Mouse (Mus musculus) adrenal gland, adult 2 months (tissue): ENCODE measurements around the gene Dda1. TPM values are rescaled to one million over a fixed set of nuclear protein-coding genes. Genes with fewer than 3 reads are reported as not detected.

ENCODE experiments used
- DNase-seq: peaks from one replicate; pipeline ENCODE4 v3.0.0; 2021
- polyA plus RNA-seq: library from polyadenylated mRNA; depleted of rRNA; stranded (reverse); fragments of >200 nt; gene quantifications from 2 replicates; pipeline ENCODE4 v1.2.3, GENCODE M21; 2012
- total RNA-seq, 2 experiments: library from RNA; stranded (reverse); gene quantifications; 2 replicates each; pipeline ENCODE4 v1.2.3; 2021

Gene Dda1
- total and polyA plus RNA-seq, 3 experiments: 54.7 to 149 (median 76.7) TPM

DNA sequence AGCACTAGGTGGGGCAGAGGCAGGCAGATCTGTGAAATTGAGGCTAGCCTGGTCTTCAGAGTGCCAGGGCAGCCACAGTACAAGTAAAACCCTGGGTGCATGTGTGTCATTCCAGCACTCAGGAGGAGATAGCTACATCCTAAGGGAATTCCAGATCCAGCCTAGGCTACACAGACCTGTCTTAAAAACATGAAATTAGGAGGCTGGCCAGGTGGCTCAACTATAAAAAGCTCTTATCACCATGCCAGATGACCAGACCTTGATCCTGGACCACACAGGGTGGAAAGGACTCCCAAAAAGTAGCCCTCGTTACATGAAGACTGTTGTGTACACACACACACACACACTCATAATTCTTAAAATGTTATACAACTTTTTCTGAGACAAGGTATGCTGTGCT is 998 bp upstream of the Dda1 start:
- DNase-seq: no peak

DNA sequence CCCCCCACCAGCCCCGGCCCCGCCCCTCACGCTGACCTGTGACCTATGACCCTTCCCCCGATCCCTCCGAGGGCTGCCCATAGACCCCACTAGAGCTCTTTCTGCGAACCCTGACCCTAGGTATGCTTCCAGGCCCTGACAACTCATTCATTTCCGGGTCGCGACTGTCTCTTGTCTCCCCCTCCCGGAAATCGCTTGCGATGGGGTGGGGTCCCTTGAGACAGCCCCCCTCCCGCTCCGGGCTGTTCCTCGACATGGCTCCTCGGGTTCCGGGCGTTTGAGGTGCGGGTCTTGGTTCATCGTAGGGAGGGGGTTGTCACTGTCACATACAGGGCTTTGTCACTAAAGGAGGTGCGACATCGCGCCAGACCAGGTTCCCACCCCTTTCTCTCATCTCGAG is 412 bp downstream of the Dda1 start:
- DNase-seq: no peak

DNA sequence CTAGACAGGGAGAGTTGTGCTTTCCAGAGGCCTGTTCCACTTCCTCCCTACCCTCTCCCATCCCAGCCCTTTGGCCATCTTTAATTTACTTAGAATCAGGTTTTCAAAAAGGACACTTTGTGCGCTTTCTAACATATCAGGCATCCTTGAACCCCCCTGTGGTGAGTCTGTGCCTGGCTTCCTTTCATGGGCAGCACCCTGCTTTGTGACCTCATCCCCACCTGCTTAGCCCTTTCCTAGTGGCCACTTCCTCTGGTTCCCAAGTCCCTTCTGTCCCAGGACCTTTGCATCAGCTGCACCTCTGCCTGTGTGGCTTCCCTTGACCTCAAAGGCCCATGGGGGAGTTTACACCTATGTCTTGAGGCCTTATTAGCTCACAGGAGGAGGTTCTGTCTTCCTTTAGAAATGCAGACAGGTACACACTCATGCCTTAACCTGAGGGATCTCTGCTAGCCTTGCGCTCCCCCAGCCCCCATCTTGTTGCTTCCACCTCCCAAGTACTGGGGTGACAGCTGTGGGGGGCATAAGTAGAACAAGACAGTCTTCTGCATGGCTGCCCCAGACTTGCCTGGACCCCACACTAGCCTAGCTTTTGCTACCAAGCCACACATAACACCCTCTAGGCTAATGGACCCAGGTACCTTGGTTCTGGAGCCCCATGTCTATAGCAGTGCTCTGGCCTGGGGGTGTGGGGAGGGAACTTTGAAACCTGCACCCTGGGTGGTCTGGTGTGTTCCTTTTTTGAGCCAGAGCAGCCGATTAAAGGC is 1.3 kb downstream of the Dda1 start:
- DNase-seq: no peak

DNA sequence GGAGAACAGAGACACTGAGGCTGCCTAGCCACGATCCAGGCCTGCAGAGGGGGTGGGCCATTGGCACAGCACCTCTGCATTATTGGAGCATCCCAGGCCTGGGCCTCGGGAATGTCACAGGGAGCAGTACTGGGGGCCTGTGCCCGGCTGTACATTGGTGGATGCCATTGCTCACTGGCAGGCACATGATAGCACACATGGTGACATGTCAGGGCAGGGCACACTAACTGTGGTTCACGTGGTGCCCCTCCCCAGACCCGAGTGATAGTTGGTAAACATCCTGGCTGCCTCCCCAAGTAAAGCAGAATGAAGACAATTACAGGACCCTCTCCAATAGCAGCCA is 1.9 kb downstream of the Dda1 start:
- no peak for DNase-seq

DNA sequence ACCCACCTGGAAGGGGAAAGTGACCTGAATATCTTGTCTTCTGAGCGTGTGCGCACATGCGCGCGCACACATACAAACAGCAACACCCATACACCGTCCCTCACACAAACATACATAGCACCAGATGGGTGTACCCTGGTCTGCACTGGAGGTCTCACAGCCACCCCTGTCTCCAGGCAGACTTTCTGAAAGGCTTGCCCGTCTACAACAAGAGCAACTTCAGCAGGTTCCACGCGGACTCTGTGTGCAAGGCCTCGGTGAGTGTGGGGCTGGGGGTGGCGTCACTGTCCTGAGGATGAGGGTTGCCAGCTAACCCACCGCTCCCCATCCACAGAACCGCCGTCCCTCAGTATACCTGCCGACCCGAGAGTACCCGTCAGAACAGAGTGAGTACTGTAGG is 2.9 kb downstream of the Dda1 start:
- DNase-seq: no peak

DNA sequence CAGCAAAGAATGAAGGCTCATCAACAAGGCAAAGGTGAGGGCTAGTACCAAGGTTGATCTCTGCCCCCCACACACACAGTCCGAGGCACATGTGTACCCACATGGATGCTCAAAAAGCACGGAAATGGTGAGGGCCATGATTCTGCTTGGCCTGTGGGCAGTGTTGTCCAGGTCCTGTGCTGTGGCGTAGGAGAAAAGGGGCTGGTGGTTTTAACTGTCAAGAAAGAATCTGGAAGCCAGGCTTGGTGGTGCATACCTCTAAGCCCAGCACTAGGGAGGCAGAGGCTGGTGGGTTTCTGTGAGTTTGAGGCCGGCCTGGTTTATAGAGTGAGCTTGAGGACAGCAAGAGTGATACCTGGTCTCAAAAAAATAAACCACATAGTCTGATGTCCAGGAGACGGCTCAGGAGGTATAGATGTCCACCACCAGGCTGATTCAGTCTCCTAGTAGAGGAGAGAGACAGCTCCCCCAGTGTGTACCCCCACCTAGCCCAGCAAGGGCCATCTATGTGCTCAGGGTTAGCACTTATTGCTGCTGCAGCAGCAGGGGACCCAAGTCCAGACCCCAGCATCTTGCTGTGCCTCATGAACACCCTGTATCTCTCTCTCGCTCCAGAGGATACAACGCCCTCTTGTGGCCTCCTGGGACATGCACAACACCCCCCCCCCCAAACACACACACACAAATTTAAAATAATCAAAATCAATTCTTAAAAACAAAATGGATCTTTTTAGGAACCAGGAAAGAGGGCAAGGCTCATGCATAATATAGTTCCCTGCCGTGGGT is 3.8 kb downstream of the Dda1 start:
- DNase-seq: no peak

DNA sequence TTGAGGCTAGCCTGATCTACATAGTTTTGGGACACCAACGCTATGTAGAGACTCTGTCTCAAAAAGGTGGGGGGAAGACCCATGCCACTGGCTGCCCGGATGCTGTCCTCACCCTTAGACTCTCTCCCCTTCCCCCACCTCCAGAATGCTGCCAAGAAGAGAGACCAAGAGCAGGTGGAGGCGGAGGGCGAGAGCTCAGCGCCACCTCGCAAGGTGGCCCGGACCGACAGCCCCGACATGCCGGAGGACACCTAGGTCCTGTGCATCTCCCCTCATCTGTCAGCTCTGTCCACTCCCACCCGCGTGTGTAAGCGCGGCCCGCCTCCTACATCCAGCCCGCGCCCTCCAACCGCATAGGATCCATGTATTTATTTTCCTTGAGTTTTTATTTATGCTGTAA is 5.3 kb downstream of the Dda1 start:
- DNase-seq: no peak

DNA sequence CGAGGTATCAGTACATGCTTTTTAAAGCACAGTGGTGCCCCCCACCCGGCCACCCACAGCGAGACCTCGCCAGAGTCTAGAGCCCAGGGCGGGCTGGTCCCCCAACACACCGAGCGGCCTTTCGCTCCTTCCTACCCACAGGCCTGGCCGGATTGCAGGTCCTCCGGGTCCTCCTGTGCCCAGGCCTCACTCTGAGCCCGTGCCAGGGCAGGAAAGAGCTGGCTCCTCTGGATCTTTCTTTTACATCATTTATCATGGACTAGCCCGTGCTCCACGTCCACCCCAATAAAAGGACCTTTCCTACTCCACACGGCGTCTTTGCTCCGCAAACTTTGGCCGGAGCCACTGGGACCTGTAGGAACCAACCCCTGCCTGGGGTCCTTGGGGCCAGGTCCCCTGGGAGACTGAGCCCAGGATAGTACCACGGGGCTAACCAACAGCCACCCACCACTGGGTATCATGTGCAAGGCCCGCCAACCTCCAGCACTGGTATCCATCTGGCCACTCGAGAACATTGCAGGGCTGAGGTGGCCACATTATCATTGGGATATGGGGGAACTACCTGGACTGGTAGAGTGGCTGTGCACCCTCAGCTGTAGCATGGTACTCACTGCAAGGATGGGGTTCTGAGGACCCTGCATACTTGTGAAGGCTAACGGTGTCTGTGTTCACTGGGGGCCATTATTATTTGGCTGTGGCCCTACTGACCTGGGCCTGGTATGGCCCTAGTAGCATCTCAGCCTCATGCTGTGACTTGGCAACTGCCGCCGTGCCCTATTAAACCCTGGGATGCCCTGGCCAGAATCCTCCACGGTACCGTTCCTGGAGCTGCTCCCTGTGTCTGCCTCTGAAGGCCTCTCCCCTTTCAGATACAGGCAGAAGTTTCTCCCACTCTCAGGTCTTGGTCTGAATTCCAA is 6.0 kb downstream of the Dda1 start:
- DNase-seq: no peak

DNA sequence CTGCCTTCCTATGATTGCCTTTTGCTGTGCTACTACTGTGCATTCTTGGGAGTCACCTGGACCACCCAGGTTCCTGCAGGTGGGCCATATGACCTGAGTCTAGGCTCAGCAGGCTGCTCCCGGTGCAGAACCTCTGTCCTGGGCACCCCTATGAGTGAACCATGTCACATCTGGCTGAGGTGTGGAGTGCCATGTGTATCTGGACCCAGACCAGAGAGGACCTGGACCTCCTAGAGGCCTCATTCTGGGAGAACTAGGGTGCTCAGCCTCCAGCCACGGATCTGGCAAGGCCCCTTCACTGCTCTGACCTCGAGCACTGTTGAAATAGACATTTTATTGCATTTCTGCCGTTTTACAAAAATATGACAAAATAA is 6.7 kb downstream of the Dda1 start:
- DNase-seq: no peak

DNA sequence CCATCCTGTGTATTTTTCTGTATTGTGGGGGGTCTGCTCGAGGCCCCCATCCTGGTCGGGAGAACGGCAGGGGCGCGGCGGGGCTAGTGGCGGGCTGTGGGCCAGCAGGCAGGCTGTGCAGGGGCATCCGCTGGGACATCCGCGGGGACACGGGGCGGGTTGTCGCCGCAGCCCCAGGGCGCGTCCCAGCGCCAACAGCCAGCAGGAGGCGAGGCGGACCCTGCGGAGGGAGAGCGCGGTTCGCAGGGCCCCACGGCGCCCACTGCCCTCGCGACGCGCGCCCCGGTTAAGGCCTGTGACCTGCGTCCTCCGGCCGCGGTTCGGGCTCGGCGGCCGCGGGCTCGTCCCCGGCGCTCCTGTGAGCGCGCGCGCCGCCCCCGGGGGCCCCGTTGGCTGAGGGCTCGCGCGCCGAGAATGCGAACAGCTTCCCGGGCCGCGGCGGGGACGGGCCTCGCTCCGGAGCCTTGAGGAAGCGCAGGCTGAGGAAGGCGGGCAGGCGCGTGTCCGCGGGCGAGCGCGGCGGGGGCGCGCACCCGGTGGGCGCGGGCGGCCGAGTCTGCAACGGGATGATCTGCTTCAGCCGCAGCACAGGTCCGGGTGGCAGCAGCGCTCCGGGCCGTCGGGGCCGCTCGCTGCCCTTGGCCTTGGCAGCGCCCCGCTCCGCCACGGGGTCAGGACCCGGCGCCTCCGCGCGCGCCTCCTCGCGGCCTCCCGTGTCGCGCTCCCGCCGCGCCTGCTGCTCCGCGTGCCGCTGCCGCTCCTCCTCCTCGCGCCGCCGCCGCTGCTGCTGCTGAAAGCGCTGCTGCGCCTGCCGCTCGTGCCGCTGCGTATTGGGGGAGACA is 7.3 kb downstream of the Dda1 start:
- DNase-seq: peak; percentile 94

DNA sequence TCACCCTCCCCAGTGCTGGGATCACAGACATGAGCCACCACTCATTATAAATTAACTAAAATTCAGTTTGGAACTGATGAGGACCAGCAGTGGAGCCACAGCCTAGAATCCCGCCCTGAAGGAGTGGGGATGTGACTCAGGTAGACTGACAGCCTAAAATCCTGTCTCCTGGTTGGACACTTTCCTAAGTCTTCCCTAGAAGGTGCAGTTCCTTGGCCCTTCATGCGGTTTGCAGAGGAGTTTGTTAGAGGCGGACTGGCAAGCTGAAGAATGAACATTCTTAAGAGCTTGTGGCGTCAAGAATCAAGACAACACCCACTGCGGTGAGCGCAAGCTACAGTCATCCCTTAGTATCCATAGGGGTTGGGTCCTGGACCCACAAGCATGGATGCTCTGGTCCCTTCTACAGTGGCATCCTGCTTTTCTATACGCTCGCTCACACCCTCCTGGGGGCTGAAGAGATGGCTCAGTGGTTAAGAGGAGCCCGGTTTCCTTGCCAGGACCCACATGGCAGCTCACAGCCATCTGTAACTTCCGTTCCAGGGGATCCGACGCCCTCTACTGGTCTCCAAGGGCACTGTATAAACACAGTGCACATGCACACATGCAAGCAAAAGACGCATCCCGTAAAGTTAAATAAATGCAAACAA is 8.3 kb downstream of the Dda1 start:
- DNase-seq: no peak

DNA sequence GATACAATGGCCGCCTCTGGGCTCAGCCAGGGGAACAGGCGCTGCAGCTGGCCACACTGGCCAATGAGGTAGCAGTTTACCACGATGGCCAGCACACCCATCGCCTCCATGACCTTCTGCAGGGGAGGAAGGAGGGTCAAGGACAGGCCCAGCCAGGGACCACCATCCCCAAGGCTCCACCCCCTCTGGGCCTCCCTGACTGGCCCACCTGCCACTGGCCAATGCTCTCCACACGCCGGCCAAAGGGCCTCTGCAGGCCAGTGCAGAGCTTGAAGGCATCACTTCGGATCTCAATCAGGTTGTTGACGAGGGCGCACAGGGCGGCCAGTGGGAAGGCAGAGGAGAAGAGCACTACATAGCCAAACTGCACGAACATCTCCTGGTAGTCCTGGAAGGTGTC is 9.9 kb downstream of the Dda1 start:
- DNase-seq: no peak

DNA sequence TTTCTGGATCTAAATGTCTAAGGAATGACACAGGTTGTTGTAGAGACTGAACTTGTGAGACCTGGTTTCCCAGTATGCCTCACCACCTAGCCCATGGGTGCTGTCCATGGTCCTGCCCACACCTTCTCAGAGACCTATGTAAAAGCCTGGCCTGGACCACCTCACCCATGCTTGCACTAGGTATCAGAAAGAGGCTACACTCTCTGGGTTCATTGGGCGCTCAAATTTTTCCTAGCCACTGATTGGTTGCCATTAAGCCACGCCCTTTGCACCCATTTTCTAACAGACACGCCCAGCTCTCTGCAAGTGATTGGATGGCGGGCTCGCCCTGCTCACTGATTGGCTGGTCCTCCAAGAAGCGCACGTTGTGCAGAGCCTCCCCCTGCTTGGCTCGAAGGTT is 14.9 kb downstream of the Dda1 start:
- no peak for DNase-seq

DNA sequence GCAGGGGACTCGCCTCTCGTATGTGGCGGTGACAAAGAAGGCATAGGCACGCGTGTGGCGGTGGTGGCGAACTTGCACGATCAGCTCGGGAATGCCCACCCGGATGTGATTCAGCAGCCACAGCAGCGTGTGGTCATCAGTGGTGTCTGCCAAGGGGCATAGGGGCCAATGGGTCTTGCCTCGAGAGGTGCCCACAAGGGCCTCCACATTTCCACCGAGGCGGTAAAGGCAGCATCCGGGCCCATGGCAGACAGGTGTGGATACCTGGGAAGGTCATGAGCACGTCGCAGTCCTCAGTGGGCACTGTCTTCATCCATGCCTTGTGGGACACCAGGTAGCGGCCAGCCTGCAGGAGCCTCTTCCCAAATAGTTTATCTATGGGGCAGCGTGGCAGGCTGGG is 15.7 kb downstream of the Dda1 start:
- DNase-seq: no peak

DNA sequence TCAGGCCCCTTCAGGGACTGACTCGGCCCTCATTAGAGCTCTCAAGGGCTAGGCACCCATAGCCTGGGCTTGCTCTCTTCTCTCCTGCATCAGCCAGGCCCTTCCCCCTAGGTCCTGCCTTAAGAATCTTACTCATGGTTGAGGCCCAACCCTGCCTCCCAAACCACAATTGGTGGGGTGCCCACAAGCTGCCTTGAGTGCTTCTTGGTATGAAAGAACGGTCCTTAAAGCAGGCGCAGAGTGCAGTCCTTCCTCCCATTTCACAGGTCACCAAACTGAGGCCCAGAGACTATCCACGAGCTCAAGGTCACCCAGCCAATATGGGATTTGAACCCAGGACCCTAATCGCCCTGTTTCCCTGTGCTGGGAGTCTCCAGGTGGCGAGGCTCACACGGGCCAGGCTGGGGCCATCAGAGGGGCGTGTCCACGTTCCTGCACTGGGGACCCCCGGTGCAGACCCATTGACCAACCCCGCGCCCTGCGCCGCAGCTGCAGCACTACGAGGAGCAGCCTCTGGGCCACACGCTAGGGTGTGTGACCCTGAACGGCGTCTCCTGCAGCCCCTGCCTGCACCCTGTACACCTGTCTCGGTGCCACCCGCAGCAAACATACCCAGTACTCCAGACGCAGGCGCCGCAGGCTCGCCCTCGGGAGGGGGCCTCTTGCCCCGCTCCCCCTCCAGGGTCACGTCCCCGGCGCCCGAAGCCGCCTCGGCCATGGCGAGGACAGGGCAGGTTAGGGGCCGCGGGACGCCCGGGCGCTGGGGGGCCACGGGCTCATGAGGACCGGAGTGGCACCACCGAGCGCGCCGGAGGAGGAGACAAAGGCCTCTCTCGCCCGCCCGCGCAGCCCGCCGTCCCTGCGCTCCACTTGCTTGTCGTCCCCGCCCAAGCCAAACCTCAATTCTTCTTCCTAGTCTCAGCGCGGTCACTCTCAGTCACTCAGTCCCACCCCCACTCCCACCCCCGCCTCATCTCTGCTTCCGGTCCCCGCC is 16.4 kb downstream of the Dda1 start, which contains the start of gene Ano8:
TSS of gene Ano8 (minus strand) at position 822 of the 994 bp plus-strand sequence.
- DNase-seq: peak; percentile 92

DNA sequence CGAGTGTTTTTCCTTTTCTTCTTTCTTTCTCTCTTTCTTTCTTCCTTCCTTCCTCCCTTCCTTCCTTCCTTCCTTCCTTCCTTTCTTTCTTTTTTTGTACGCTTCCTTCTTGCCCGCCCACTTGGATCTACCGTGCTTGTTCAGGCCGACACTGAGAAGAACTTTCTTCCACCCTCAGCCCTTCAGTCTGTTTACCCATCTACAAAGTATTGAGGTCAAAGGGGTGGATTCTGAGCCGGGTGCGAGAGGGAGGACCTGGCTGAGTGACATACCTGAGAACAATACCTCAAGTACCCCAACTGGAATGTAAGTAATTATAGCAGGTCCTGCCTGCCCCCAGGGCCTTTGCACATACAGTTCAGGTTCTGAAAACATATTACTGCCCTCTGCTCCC is 17.1 kb downstream of the Dda1 start:
- DNase-seq: no peak

DNA sequence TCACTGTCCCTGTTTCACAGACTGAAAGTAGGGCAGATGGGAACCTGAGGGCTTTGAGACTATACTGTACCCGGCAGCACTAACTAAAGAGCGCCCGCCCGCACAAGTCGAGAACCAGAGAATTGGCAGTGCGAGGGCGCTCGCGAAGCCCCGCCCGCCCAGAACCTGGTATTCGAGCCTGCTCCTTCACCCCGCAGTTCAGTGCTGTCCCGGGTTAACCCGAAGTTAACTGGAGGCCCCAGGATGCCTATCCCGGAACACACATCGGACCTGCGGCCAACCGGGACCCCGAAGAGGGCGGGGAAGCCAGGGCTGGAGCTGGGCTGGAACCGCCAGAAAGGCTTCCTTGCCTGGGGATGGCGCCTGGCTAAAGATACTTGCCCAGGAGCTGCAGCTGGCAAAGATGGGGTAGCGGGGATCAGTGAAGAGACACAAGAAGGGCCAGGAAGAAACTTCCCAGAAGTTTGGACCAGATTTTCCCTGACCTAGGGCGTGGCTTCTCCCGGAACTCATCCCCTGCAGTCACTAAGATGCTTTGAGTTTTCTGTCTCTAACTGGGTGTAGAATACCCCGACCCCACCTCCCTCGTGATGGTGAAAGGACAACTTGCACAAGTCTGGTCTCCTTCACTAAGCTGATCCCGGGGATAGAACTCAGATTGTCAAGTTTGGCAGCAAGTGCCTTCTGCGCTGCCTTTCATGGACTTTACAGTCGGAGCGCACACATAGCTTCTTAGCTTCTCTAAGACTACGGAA is 18.9 kb downstream of the Dda1 start, which contains the start of gene Gtpbp3:
TSS of gene Gtpbp3 (plus strand) at position 413 of the 755 bp plus-strand sequence.
- peak; percentile 90 for DNase-seq

DNA sequence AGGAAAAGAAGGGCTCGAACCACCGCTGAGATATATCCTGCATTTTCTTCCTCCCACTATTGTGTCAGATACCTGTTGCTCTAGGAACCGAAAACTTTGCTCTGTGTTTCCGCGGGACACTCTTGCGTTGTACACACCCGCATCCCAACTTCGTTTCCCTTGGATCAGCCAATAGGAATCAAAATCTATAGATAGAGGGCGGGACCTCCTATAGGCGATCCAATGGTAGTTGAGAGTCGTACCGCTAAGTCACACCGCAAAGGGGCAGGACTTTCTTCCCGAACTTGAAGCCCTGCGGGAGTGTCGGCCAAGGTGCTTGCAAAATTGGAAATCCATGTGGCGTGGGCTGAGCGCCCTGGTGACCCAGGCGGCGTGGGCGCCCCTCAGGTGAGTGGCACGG is 19.5 kb downstream of the Dda1 start:
- peak; percentile 92 for DNase-seq

DNA sequence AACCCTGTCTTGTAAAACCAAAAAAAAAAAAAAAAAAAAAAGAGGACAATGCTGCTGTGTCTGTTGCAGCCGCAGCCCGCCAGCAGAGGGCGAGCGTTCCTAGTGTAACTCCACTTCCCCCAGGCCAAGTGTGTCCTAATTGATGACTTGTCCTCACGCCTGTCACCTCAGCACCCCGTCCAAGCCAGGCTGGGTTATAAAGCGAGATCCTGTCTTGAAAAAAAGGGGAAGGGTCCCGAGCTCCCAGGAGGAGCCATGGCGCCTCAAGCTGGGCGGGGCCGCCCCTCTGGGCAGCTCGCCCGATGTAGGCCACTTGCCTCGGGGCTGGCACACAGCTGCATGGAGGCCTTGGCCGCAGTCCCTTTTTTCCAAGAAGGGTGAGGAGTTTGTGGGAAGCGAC is 26.0 kb downstream of the Dda1 start:
- DNase-seq: peak; percentile 91
